Mouse (Mus musculus) kidney, postnatal 0 days (tissue): ENCODE measurements at regions not wholly inside any gene's neighbourhood (a gene's known extent, or its start where the extent isn't known, plus 50 kb on each side); places are given as distances from the start of the nearest gene placed in this dataset.

Experiments used
- ATAC-seq: fragments of 200-750 bp; cut with Nextera tagmentation; replicated peaks from 2 replicates; pipeline ENCODE4 v1.8.0; 2017; ENCODE audit warnings: low read depth, moderate number of reproducible peaks, moderate TSS enrichment, moderate library complexity; ENCODE audit not compliant: low FRiP score
- DNase-seq: peaks from one replicate; pipeline ENCODE4 v3.0.0-alpha.2; 2016; ENCODE audit warnings: low spot score
- H3K27ac ChIP-seq: fragments of 300-500 bp; sonication (generic); 2 replicates; pipeline ENCODE4 v1.5.1; 2014; ENCODE audit warnings: mild to moderate bottlenecking
- H3K27me3 ChIP-seq: fragments of 300-500 bp; sonication (generic); 2 replicates; pipeline ENCODE4 v1.6.1; 2014; ENCODE audit warnings: low read length, mixed read lengths; ENCODE audit not compliant: insufficient read depth
- H3K36me3 ChIP-seq: fragments of 300-500 bp; sonication (generic); 2 replicates; pipeline ENCODE4 v1.6.1; 2014; ENCODE audit warnings: low read length, mixed read lengths; ENCODE audit not compliant: insufficient read depth
- H3K4me1 ChIP-seq: fragments of 300-500 bp; sonication (generic); replicated peaks from 2 replicates; pipeline ENCODE4 v1.6.1; 2014; ENCODE audit warnings: antibody characterized with exemption, low read length, mixed read lengths; ENCODE audit not compliant: insufficient read depth
- H3K4me2 ChIP-seq: fragments of 300-500 bp; sonication (generic); 2 replicates; pipeline ENCODE4 v1.6.1; 2014; ENCODE audit warnings: mild to moderate bottlenecking, low read length, moderate library complexity, mixed read lengths
- H3K4me3 ChIP-seq: fragments of 300-500 bp; sonication (generic); replicated peaks from 2 replicates; pipeline ENCODE4 v1.5.1; 2014; ENCODE audit warnings: low read depth, low read length
- H3K9ac ChIP-seq: fragments of 300-500 bp; sonication (generic); 2 replicates; pipeline ENCODE4 v1.6.1; 2014; ENCODE audit warnings: low read depth, low read length
- H3K9me3 ChIP-seq: fragments of 300-500 bp; sonication (generic); replicated peaks from 2 replicates; pipeline ENCODE4 v1.6.1; 2016; ENCODE audit warnings: low read length, inconsistent platforms, mixed read lengths
- CTCF ChIP-seq: IDR thresholded peaks from 2 replicates; pipeline ENCODE4 v1.5.1; 2016; ENCODE audit warnings: antibody characterized with exemption, low read depth, mild to moderate bottlenecking, moderate library complexity
- WGBS: fragments of 180-500 bp; shearing (Covaris S2); extraction: QIAGEN DNeasy Blood & Tissue Kit; methylation state at CpG from one replicate; pipeline ENCODE4 v1.1.7; 2014; 5-methylcytosine and 5-hydroxymethylcytosine counted together

DNA sequence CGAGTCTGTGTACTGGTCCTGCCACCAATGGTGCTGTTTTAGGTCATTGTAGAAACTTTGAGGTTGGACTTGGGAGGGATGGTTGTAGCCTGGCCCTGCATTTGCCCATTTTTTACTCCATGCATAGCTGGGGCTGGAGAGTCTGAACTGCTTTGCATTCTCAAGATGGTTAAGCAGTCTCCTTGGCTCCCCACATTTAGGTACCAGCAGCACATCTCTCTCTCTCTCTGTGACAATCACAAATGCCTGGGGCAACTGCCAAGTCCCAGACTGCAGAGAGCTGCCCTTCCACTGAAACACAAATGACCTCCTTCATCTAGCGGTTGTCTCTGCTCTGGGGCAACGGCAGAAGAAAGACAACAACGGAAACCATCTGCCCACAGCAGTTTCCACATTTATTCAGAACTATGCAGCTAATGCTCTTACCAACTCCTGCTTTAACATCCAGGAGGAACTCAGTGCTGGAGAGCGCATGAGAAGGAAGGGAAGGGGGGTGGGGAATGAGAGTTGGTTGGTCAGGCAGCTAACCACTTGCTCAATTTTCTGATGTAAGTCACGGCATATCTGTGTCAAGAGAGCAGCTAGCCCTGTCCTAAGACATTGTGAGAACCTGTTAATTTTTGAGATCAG is 269.9 kb downstream of the Rnf144a start:
- DNase-seq (no peak), ATAC-seq (no peak)
- H3K4me2 ChIP-seq: no peak overlapping the region
- TF ChIP-seq CTCF: no peak
- H3K4me3 ChIP-seq: no peak overlapping the region
- no peak overlapping the region for H3K27ac ChIP-seq
- 65% methylated on average over 6 of the region's 6 CpGs for WGBS
- no peaks in the 10 kb centered on the region for H3K4me1 ChIP-seq
- H3K27me3 ChIP-seq: no peaks in the 10 kb centered on the region
- H3K9me3 ChIP-seq: no peaks in the 10 kb centered on the region
- no peak overlapping the region for H3K9ac ChIP-seq
- H3K36me3 ChIP-seq: no peaks in the 10 kb centered on the region

DNA sequence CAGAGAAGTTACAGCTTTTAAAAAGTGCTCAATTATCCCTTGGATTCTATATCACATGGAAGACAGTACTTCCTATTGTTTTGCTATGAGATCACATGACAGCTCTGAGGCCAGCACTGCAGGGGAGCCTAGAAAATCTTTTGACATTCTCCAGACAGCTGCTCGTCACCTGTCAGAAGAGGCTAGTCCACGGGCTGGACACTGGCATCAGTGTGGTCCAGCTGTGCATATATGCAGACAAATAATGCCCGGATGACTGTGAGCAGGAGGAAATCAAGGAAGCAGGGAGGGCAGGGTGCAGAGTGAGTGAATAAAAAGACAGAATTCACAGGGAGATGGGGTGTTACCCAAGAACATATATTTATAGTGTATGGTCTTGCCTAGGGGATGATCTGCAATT is 270.4 kb downstream of the Rnf144a start:
- no peak for TF ChIP-seq CTCF
- H3K4me3 ChIP-seq: no peak overlapping the region
- H3K27ac ChIP-seq: no peak overlapping the region
- DNase-seq: no peak
- 66% methylated on average over 3 of the region's 3 CpGs for WGBS
- no peak for ATAC-seq
- H3K4me1 ChIP-seq: no peaks in the 10 kb centered on the region
- no peak overlapping the region for H3K4me2 ChIP-seq
- no peak overlapping the region for H3K9ac ChIP-seq
- H3K9me3 ChIP-seq: no peaks in the 10 kb centered on the region
- H3K27me3 ChIP-seq: no peaks in the 10 kb centered on the region
- H3K36me3 ChIP-seq: no peaks in the 10 kb centered on the region

DNA sequence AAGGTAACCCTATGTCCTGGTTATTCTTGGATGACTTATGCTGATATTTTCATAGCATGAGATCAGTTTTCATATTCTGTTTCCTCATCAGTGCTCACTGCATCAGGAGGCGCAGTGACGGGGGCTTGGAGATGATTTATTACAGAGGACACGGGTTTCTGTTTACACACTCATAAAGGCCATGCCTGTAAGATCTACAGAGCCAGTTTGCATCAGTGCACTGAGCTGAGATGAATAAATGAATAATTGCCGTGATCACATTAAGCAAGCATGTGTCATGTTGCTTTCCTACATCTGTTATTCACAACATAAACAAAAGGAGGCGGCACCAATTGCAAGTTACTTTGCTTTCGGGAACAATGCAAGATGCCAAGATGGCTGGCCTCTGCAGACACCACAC is 271.6 kb downstream of the Rnf144a start:
- no peak overlapping the region for H3K4me3 ChIP-seq
- no peak for TF ChIP-seq CTCF
- WGBS: 29% methylated on average over 6 of the region's 6 CpGs
- H3K9me3 ChIP-seq: no peaks in the 10 kb centered on the region
- H3K27ac ChIP-seq: no peak overlapping the region
- no peak overlapping the region for H3K9ac ChIP-seq
- ATAC-seq: no peak
- no peak overlapping the region for H3K4me2 ChIP-seq
- peak; percentile 46 for DNase-seq
- H3K4me1 ChIP-seq: no peaks in the 10 kb centered on the region
- no peaks in the 10 kb centered on the region for H3K36me3 ChIP-seq
- H3K27me3 ChIP-seq: no peaks in the 10 kb centered on the region

DNA sequence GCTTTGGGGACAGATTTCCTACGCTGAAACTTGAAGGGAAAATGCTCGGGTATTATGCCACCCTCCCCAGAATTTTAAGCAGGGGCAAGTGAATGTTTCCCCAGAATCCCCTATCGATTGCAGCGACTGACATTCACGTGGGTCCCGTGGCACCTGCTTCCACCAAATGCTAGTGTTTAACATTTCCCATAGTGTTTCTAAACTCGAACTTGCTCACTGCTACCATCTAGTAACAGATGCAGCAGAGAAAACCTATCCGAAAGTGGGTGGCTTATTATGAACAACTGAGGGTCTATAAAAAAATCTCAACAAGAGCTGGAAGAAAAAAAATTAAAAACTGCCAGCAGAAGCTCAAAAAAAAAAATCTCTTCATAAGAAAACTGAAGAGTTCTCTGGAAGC is 284.2 kb downstream of the Rnf144a start:
- ATAC-seq (no peak), DNase-seq (no peak)
- Histone ChIP-seq H3K36me3 (no peaks in the 10 kb centered on the region), H3K9me3 (no peaks in the 10 kb centered on the region), H3K9ac (no peak overlapping the region), H3K27ac (no peak overlapping the region), H3K4me2 (no peak overlapping the region), H3K4me3 (no peak overlapping the region), H3K27me3 (no peaks in the 10 kb centered on the region), H3K4me1 (no peaks in the 10 kb centered on the region)
- no peak for TF ChIP-seq CTCF
- 88% methylated on average over 8 of the region's 8 CpGs for WGBS

DNA sequence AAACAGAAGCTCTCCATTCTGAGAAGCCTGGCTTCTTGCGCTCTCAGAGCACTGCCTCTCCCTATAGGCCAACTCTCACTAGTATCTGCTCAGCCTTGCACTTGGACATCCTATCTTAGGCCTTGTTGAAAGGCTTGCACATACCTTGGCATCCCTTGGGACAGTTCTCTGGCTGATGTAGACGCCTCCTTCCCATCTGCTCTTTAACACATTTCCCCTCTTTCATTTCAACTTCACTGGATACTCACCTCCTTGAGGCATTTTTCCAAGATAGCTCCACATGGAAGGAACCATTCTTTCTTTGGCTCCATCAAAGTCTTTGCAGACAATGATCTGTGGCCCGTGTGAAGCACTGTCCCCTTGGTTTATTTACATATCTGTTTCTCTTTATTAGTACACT is 285.0 kb downstream of the Rnf144a start:
- Histone ChIP-seq H3K36me3 (no peaks in the 10 kb centered on the region), H3K27me3 (no peaks in the 10 kb centered on the region), H3K4me1 (no peaks in the 10 kb centered on the region), H3K9me3 (no peaks in the 10 kb centered on the region), H3K4me3 (no peak overlapping the region), H3K4me2 (no peak overlapping the region), H3K27ac (no peak overlapping the region), H3K9ac (no peak overlapping the region)
- 82% methylated on average over 3 of the region's 3 CpGs for WGBS
- ATAC-seq (no peak), DNase-seq (no peak)
- no peak for TF ChIP-seq CTCF

DNA sequence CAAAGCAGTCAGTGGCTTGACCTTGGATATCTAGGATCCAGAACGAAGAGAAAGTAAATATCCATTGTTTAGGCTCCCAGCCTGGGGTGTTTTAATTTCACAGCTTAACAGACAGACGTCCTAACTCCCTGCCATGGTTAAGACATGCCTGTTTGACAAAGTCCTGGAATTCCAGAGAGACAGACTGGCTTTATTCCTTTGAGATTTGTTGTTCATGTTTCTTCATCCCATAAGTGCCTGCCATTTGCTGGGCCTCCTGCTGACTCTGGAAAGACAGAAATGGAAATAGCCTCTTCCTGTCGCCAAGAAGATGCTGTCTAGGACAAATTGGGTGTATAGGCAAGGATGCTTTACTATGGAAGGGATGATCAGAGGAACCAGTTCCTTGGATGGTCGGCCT is 285.5 kb downstream of the Rnf144a start:
- Histone ChIP-seq H3K36me3 (no peaks in the 10 kb centered on the region), H3K27ac (no peak overlapping the region), H3K9me3 (no peaks in the 10 kb centered on the region), H3K4me3 (no peak overlapping the region), H3K27me3 (no peaks in the 10 kb centered on the region), H3K4me1 (no peaks in the 10 kb centered on the region), H3K4me2 (no peak overlapping the region), H3K9ac (no peak overlapping the region)
- no peak for DNase-seq
- TF ChIP-seq CTCF: no peak
- WGBS: 58% methylated on average over 4 of the region's 4 CpGs
- ATAC-seq: no peak

DNA sequence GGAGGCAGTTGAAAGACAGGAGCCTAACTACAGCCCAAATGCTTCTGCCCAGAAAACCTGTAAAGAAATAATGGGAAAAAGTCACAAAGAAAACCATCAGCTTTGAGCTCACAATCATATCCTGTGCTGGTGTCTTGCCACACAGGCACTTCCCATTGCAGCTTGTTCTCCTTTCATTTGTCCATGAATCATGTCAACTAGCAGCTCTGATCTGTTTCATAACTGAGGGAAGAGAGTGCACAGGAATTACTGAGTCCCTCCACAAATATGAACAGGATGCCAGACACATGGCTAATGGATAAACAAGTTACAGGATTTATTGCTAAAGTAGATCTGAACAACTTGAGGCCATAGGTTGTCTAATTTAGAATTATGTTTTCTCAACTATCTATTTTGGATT is 286.2 kb downstream of the Rnf144a start:
- Histone ChIP-seq H3K9ac (no peak overlapping the region), H3K4me2 (no peak overlapping the region), H3K27ac (no peak overlapping the region), H3K4me3 (no peak overlapping the region), H3K9me3 (no peaks in the 10 kb centered on the region), H3K36me3 (no peaks in the 10 kb centered on the region), H3K27me3 (no peaks in the 10 kb centered on the region), H3K4me1 (no peaks in the 10 kb centered on the region)
- DNase-seq: no peak
- no peak for TF ChIP-seq CTCF
- no peak for ATAC-seq
